Mouse (Mus musculus) urinary bladder, postnatal 14 days (tissue): ENCODE data around the gene Rasal1.

Experiments used
- DNase-seq: peaks from one replicate; pipeline ENCODE4 v3.0.0; 2021; ENCODE audit warnings: low spot score

Gene Rasal1

GRCm38 (mm10) chr5:120622198-120622851, 26.3 kb upstream of the Rasal1 start:
- DNase-seq: no peak

GRCm38 (mm10) chr5:120624427-120624826, 24.2 kb upstream of the Rasal1 start:
- no peak for DNase-seq

GRCm38 (mm10) chr5:120626399-120626798, 22.2 kb upstream of the Rasal1 start:
- no peak for DNase-seq

GRCm38 (mm10) chr5:120627515-120628300, 20.9 kb upstream of the Rasal1 start:
- no peak for DNase-seq

GRCm38 (mm10) chr5:120628624-120629023, 20.0 kb upstream of the Rasal1 start:
- no peak for DNase-seq

GRCm38 (mm10) chr5:120631128-120631527, 17.5 kb upstream of the Rasal1 start:
- DNase-seq: no peak

- DNase-seq: no peak
These were observed 16.7 kb upstream of the Rasal1 start for GRCm38 (mm10) chr5:120631892-120632291.

- no peak for DNase-seq
These were observed 14.5 kb upstream of the Rasal1 start, which contains the start of gene Cfap73 for GRCm38 (mm10) chr5:120634131-120634530. Gene Cfap73 (minus strand): TSS chr5:120634235.

- DNase-seq: no peak
These were observed 13.8 kb upstream of the Rasal1 start for GRCm38 (mm10) chr5:120634860-120635259.

- DNase-seq: no peak
These were observed 13.0 kb upstream of the Rasal1 start for GRCm38 (mm10) chr5:120635633-120636032.

GRCm38 (mm10) chr5:120640094-120640493, 8.5 kb upstream of the Rasal1 start:
- DNase-seq: no peak

- peak; percentile 47 for DNase-seq
These were observed 5.1 kb upstream of the Rasal1 start for GRCm38 (mm10) chr5:120643365-120644085.

- DNase-seq: no peak
These were observed 4.4 kb upstream of the Rasal1 start for GRCm38 (mm10) chr5:120644227-120644626.

GRCm38 (mm10) chr5:120645851-120646250, 2.8 kb upstream of the Rasal1 start:
- DNase-seq: peak; percentile 57

- no peak for DNase-seq
These were observed 1.3 kb upstream of the Rasal1 start for GRCm38 (mm10) chr5:120647361-120647760.

- no peak for DNase-seq
These were observed 659 bp upstream of the Rasal1 start for GRCm38 (mm10) chr5:120647814-120648491.

GRCm38 (mm10) chr5:120649374-120649933, 842 bp downstream of the Rasal1 start:
- no peak for DNase-seq

GRCm38 (mm10) chr5:120649938-120650337, 1.3 kb downstream of the Rasal1 start:
- no peak for DNase-seq

GRCm38 (mm10) chr5:120651230-120651629, 2.6 kb downstream of the Rasal1 start:
- DNase-seq: no peak

- DNase-seq: no peak
These were observed 4.5 kb downstream of the Rasal1 start for GRCm38 (mm10) chr5:120652915-120653701.

- no peak for DNase-seq
These were observed 5.3 kb downstream of the Rasal1 start for GRCm38 (mm10) chr5:120653873-120654272.
